Mouse (Mus musculus) erythroblast, embryonic 14.5 days (primary cell): ENCODE data around the gene Plxna4. TPM values are rescaled to one million over a fixed set of nuclear protein-coding genes. Genes with fewer than 3 reads are reported as not detected.

Experiments used
- H3K27me3 ChIP-seq: 2 replicates; pipeline ENCODE4 v1.6.1; 2012; ENCODE audit warnings: inconsistent platforms; ENCODE audit not compliant: control insufficient read depth
- H3K36me3 ChIP-seq: 2 replicates; pipeline ENCODE4 v1.6.1; 2012; ENCODE audit warnings: mild to moderate bottlenecking, inconsistent platforms; ENCODE audit not compliant: control insufficient read depth
- H3K4me1 ChIP-seq: 2 replicates; pipeline ENCODE4 v1.6.1; 2012; ENCODE audit warnings: inconsistent platforms; ENCODE audit not compliant: control insufficient read depth
- H3K4me3 ChIP-seq: replicated peaks from 2 replicates; pipeline ENCODE3; 2012; ENCODE audit warnings: moderate library complexity, mild to moderate bottlenecking, inconsistent platforms
- H3K9me3 ChIP-seq: 2 replicates; pipeline ENCODE4 v1.6.1; 2012; ENCODE audit warnings: low read length, inconsistent platforms, mixed read lengths; ENCODE audit not compliant: control insufficient read depth
- GATA1 ChIP-seq: IDR thresholded peaks from 2 replicates; pipeline ENCODE4 v1.6.1; 2012; ENCODE audit warnings: low read length, inconsistent platforms, mixed read lengths
- TAL1 ChIP-seq: IDR thresholded peaks from 3 replicates; pipeline ENCODE4 v1.6.1; 2012; ENCODE audit warnings: low read length, inconsistent platforms, mixed read lengths
- polyA plus RNA-seq: library from polyadenylated mRNA; stranded (reverse); fragments of >175 nt; gene quantifications from 2 replicates; pipeline ENCODE4 v1.2.3, GENCODE M21; 2012

Gene Plxna4
- polyA plus RNA-seq, 1 experiment = 0.01 TPM

GRCm38 (mm10) chr6:32252168-32252567 lies 335.8 kb downstream of the Plxna4 start:
- TF ChIP-seq TAL1 (no peak), GATA1 (no peak)
- H3K36me3 ChIP-seq = no peaks in the 10 kb centered on the region
- no peaks in the 10 kb centered on the region for H3K27me3 ChIP-seq
- H3K4me1 ChIP-seq = no peaks in the 10 kb centered on the region
- no peaks in the 10 kb centered on the region for H3K9me3 ChIP-seq
- H3K4me3 ChIP-seq = no peak overlapping the region

GRCm38 (mm10) chr6:32251674-32252073 lies 336.3 kb downstream of the Plxna4 start:
- no peak for TF ChIP-seq GATA1
- TF ChIP-seq TAL1 = no peak
- H3K36me3 ChIP-seq = no peaks in the 10 kb centered on the region
- H3K4me1 ChIP-seq = no peaks in the 10 kb centered on the region
- H3K4me3 ChIP-seq = no peak overlapping the region
- H3K9me3 ChIP-seq = no peaks in the 10 kb centered on the region
- no peaks in the 10 kb centered on the region for H3K27me3 ChIP-seq

GRCm38 (mm10) chr6:32246036-32246435 lies 342.0 kb downstream of the Plxna4 start:
- no peak overlapping the region for H3K4me3 ChIP-seq
- TF ChIP-seq TAL1 (no peak), GATA1 (no peak)
- no peaks in the 10 kb centered on the region for H3K27me3 ChIP-seq
- no peaks in the 10 kb centered on the region for H3K36me3 ChIP-seq
- no peaks in the 10 kb centered on the region for H3K9me3 ChIP-seq
- H3K4me1 ChIP-seq = no peaks in the 10 kb centered on the region

GRCm38 (mm10) chr6:32243040-32243439 lies 345.0 kb downstream of the Plxna4 start:
- no peak overlapping the region for H3K4me3 ChIP-seq

GRCm38 (mm10) chr6:32231383-32231782 lies 356.6 kb downstream of the Plxna4 start:
- no peaks in the 10 kb centered on the region for H3K9me3 ChIP-seq
- no peaks in the 10 kb centered on the region for H3K27me3 ChIP-seq
- TF ChIP-seq TAL1 (no peak), GATA1 (no peak)
- H3K36me3 ChIP-seq = no peaks in the 10 kb centered on the region
- H3K4me3 ChIP-seq = no peak overlapping the region
- no peaks in the 10 kb centered on the region for H3K4me1 ChIP-seq

More at GRCm38 (mm10) chr6:32243040-32243439, 345.0 kb downstream of the Plxna4 start:
- H3K4me1 ChIP-seq = no peaks in the 10 kb centered on the region
- TF ChIP-seq TAL1 (no peak), GATA1 (no peak)
- no peaks in the 10 kb centered on the region for H3K27me3 ChIP-seq
- H3K36me3 ChIP-seq = no peaks in the 10 kb centered on the region
- H3K9me3 ChIP-seq = no peaks in the 10 kb centered on the region

GRCm38 (mm10) chr6:32226636-32227035 lies 361.4 kb downstream of the Plxna4 start:
- Histone ChIP-seq H3K4me3 (no peak overlapping the region), H3K9me3 (peaks cover 2% of the 10 kb centered on the region; the same call in 1 of the 2 replicates), H3K36me3 (no peaks in the 10 kb centered on the region), H3K4me1 (no peaks in the 10 kb centered on the region), H3K27me3 (no peaks in the 10 kb centered on the region)
- TF ChIP-seq GATA1 (no peak), TAL1 (no peak)

- TF ChIP-seq TAL1 = no peak
- no peak for TF ChIP-seq GATA1
- no peaks in the 10 kb centered on the region for H3K4me1 ChIP-seq
- no peak overlapping the region for H3K4me3 ChIP-seq
- peaks cover 2% of the 10 kb centered on the region; the same call in 1 of the 2 replicates for H3K9me3 ChIP-seq
- H3K27me3 ChIP-seq = no peaks in the 10 kb centered on the region
- H3K36me3 ChIP-seq = no peaks in the 10 kb centered on the region
Observed at GRCm38 (mm10) chr6:32224007-32224703, 363.8 kb downstream of the Plxna4 start.

- Histone ChIP-seq H3K4me1 (no peaks in the 10 kb centered on the region), H3K4me3 (no peak overlapping the region), H3K27me3 (no peaks in the 10 kb centered on the region), H3K9me3 (peaks cover 2% of the 10 kb centered on the region; the same call in 1 of the 2 replicates), H3K36me3 (no peaks in the 10 kb centered on the region)
- TF ChIP-seq TAL1 (no peak), GATA1 (no peak)
Observed at GRCm38 (mm10) chr6:32220765-32221164, 367.2 kb downstream of the Plxna4 start.

- no peak for TF ChIP-seq TAL1
- no peak for TF ChIP-seq GATA1
- Histone ChIP-seq H3K27me3 (no peaks in the 10 kb centered on the region), H3K4me1 (no peaks in the 10 kb centered on the region), H3K4me3 (no peak overlapping the region), H3K36me3 (no peaks in the 10 kb centered on the region), H3K9me3 (no peaks in the 10 kb centered on the region)
Observed at GRCm38 (mm10) chr6:32218544-32218943, 369.4 kb downstream of the Plxna4 start.

- no peak for TF ChIP-seq GATA1
- no peak for TF ChIP-seq TAL1
- no peak overlapping the region for H3K4me3 ChIP-seq
- no peaks in the 10 kb centered on the region for H3K9me3 ChIP-seq
- H3K4me1 ChIP-seq = peaks cover 1% of the 10 kb centered on the region; the same call in 1 of the 2 replicates
- no peaks in the 10 kb centered on the region for H3K36me3 ChIP-seq
- no peaks in the 10 kb centered on the region for H3K27me3 ChIP-seq
Observed at GRCm38 (mm10) chr6:32212439-32212838, 375.6 kb downstream of the Plxna4 start.
